Mouse (Mus musculus): Measurements from ENCODE around the gene Zdhhc12.

Gene Zdhhc12

GRCm38 (mm10) chr2:30095882-30096527, 2.6 kb upstream of the Zdhhc12 start:
- no peak for DNase-seq

GRCm38 (mm10) chr2:30094208-30094588, 750 bp upstream of the Zdhhc12 start:
- DNase-seq, result no peak

- peak; percentile 33 for DNase-seq
These were observed 1.0 kb downstream of the Zdhhc12 start for GRCm38 (mm10) chr2:30092280-30092918.

- no peak for DNase-seq
These were observed 1.9 kb downstream of the Zdhhc12 start for GRCm38 (mm10) chr2:30091521-30091920.

- no peak for DNase-seq
These were observed 6.1 kb downstream of the Zdhhc12 start for GRCm38 (mm10) chr2:30087310-30087709.

GRCm38 (mm10) chr2:30084632-30085031, 8.8 kb downstream of the Zdhhc12 start:
- no peak for DNase-seq

GRCm38 (mm10) chr2:30084113-30084512, 9.3 kb downstream of the Zdhhc12 start:
- no peak for DNase-seq

- no peak for DNase-seq
These were observed 13.2 kb downstream of the Zdhhc12 start for GRCm38 (mm10) chr2:30080181-30080800.

GRCm38 (mm10) chr2:30078760-30079159, 14.7 kb downstream of the Zdhhc12 start:
- DNase-seq, result no peak

- no peak for DNase-seq
These were observed 15.1 kb downstream of the Zdhhc12 start for GRCm38 (mm10) chr2:30078349-30078712.

- peak; percentile 64 for DNase-seq
These were observed 15.7 kb downstream of the Zdhhc12 start, which contains the start of gene Pkn3 for GRCm38 (mm10) chr2:30077502-30078348. Gene Pkn3, plus strand, starts transcription at chr2:30077684.

GRCm38 (mm10) chr2:30076959-30077358, 16.5 kb downstream of the Zdhhc12 start:
- DNase-seq, result no peak

- no peak for DNase-seq
These were observed 17.0 kb downstream of the Zdhhc12 start for GRCm38 (mm10) chr2:30076439-30076838.

- no peak for DNase-seq
These were observed 17.8 kb downstream of the Zdhhc12 start for GRCm38 (mm10) chr2:30075625-30076024.

GRCm38 (mm10) chr2:30073285-30073684, 20.2 kb downstream of the Zdhhc12 start:
- DNase-seq, result no peak

GRCm38 (mm10) chr2:30072875-30073274, 20.6 kb downstream of the Zdhhc12 start:
- no peak for DNase-seq

GRCm38 (mm10) chr2:30067962-30068361, 25.5 kb downstream of the Zdhhc12 start:
- DNase-seq, result no peak

GRCm38 (mm10) chr2:30067031-30067888, 26.2 kb downstream of the Zdhhc12 start:
- peak; percentile 61 for DNase-seq

- peak; percentile 98 for DNase-seq
These were observed 27.2 kb downstream of the Zdhhc12 start for GRCm38 (mm10) chr2:30066046-30066901.

- no peak for DNase-seq
These were observed 29.1 kb downstream of the Zdhhc12 start for GRCm38 (mm10) chr2:30064298-30064697.

GRCm38 (mm10) chr2:30063791-30064190, 29.7 kb downstream of the Zdhhc12 start:
- no peak for DNase-seq
